Mouse (Mus musculus): ENCODE results near the gene Timeless.
"Not testable (repeated sequence)": the region's sequence is repeated elsewhere in the genome, so short reads cannot be mapped to it uniquely, and the experiment has no call there.

DNA sequence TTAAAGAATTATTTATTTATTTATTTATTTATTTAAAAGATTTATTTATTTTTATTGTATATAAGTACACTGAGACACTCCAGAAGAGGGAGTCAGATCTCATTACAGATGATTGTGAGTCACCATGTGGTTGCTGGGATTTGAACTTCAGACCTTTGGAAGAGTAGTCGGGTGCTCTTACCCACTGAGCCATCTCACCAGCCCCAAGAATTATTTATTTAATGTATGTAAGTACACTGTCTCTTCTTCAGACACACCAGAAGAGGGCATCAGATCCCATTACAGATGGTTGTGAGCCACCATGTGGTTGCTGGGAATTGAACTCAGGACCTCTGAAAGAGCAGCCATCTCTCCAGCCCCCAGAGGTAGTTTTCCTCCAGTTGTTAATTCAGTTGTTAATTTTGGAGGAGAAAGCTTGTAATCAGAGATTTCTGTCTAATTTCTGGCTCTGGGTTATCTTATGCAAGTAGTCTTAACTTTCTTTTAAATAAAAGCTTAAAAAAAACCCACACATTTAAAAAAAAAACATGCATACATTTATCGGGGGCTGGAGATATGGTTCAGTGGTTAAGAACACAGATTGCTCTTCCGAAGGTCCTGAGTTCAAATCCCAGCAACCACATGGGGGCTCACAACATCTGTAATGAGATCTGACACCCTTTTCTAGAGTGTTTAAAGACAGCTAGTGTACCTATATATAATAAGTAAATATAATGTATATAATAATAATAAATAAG lies 39.7 kb upstream of the Timeless start:
- not testable (repeated sequence) for TF ChIP-seq HCFC1 (IDR thresholded peaks at IDR 0.05; ENCODE audit: borderline replicate concordance, insufficient read depth, low read length); ZC3H11A (IDR thresholded peaks at IDR 0.05; ENCODE audit: borderline replicate concordance, low read depth, low read length); CHD2 (IDR thresholded peaks at IDR 0.05; ENCODE audit: low read depth, low read length)
